Mouse (Mus musculus) left cerebral cortex, postnatal 25 days (tissue): ENCODE measurements around the gene Tbxa2r. TPM values are rescaled to one million over a fixed set of nuclear protein-coding genes. Genes with fewer than 3 reads are reported as not detected.
A peak's percentile ranks its signal among the peaks of the same experiment; 100 is the strongest.

Source experiments
- DNase-seq, 2 experiments: peaks; one replicate each; pipeline ENCODE4 v3.0.0; 2022; ENCODE audit warnings: low spot score in 2 of 2, mixed read lengths in 1 of 2
- intact Hi-C: fragments of 180-260 bp; cut with DNase I; formaldehyde crosslinking; loops from one replicate; pipeline ENCODE4 v1.15.1; 2025
- total RNA-seq, 2 experiments: library from RNA; stranded (reverse); gene quantifications; 2 replicates each; pipeline ENCODE4 v1.2.3; 2021

Tbxa2r gene
- total RNA-seq, 2 experiments from 2014 or later, result 1.2 to 1.4 TPM

DNA sequence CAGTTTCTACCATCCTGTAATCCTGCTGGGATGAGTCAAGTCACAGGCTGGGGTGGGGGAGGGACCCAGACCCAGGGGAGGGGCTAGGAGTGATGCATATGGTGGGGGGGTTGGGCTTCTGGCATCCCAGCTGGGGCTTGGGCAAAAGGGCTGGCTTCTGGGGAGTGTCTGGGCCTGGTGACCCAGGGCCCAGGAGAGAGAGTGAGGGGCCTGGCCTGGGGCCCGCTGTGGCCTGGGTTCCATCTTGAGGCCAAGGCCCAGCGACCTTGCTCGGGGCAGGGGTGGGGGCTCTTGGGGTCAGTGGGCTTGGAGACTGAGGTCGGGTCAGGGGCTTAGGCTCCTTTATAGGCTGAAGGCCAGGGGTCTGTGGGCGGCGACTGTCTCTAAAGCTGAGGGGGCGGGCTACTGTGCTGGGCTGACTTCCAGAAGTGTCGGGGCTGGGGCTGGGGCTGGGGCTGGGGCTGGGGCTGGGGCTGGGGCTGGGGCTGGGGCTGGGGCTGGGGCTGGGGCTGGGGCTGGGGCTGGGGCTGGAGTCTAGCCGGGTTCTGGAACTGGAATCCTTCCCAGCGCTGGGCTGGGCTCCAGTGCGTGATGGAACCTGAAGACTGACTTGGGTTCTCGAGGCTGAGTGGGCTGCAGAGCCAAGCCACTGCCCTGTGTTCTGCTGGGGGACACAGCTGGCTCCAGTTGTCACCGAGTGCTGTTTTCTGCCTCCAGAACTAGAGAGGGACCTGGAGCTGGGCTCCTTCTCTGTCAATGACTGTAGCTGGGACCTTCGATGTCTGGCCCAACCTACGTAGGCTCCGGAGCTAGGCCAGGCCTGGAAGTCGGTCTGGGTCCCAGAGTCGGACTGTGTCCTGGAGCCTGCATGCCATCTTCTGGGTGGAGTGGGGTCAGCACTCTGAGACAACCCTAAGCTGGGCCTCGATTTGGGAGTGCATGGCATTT lies 7.1 kb downstream of the Tbxa2r start:
- no peak for DNase-seq
- intact Hi-C loops, result no loop called here

DNA sequence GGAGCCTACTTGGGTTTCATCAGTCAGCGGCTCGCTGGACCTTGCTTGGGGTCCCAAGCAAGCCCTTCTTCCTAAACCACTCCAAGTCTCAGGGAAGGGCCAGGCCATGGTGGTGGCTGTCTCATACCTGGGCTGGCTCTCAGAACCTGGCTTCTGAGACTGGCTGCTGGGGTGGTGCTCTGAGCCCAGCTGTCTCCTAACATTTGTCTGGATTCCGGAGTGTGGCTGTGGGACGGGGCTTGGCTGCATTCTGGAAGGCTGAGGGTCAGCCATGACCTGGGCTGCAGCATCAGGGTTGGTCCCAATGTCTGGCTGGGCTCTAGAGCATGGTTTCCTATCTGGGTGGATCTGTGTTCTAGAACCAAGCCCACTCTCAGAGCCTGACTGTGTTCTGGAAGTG lies 8.0 kb downstream of the Tbxa2r start:
- DNase-seq, result no peak
- intact Hi-C loops, result no loop called here

DNA sequence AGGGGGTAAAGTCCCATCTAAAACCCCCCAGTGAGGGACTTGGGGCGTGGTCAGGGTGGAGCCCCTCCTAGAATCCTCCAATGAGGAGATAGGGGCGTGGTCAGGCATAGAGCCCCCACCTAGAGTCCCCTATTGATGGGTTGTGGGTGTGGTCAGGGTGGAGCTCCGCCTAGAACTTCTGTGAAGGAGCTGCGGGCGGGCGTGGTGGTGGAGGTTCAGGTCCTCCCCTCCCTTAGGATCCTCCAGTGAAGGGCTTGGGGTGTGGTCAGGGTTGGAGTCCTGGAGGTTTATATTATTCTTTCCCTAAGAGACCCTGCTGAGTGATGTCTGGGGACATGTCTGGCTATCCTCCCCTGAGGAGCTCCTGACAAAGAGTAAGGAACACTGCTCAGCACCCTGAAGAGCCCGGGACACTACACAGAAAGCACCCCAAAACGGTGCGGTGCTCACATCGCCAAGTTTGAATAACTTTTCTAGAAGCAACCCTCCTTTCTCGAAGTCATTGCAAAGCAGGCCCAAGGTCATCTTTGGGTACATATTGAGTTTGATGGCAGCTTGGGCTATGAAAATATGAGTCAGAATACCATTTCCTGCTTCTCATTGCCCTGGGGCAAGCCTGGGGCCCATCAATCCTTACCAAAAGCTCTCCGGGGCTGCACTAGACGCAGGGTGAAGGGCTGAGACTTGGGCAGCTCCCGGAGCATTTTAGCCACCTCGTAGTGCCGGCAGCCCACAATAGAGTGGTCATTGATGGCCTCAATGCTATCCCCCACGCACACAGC lies 12.2 kb downstream of the Tbxa2r start:
- intact Hi-C loops, result loop anchor here (5.0 kb wide), 1 partner anchor 53 kb away; no protein-coding TSS in a partner anchor
- no peak for DNase-seq

DNA sequence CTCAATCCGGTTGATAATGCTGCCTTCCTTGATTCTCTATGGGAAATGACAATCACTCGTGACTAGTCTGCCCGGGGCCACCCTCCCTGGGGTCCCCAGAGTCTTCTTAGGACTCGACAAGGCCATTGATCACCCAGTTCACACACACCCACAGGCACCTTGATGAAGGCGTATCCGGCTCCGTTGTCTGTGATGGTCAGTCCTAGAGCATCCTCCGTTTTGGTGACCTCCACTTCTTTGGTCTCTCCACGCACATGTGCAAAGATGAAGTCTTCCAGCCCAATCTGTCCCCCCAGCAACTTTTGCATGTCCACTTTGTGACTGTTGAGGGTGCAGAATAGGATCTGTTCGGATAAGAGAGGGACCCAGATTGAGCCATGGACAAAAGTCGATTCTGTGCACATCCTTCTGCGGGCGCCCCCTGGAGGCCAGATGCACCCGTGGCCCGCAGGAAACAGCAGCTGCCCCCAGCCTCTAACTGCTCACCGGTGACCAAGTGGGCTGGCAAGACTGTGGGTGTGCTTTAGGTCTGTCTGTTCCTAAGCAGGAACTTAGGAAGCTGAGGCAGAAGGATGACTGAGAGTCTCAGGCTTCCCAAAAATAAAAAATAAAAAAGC lies 12.9 kb downstream of the Tbxa2r start:
- intact Hi-C loops, result loop anchor here (5.0 kb wide), 1 partner anchor 54 kb away; no protein-coding TSS in a partner anchor
- peak in 1 of 2 experiments; percentile 35 for DNase-seq

DNA sequence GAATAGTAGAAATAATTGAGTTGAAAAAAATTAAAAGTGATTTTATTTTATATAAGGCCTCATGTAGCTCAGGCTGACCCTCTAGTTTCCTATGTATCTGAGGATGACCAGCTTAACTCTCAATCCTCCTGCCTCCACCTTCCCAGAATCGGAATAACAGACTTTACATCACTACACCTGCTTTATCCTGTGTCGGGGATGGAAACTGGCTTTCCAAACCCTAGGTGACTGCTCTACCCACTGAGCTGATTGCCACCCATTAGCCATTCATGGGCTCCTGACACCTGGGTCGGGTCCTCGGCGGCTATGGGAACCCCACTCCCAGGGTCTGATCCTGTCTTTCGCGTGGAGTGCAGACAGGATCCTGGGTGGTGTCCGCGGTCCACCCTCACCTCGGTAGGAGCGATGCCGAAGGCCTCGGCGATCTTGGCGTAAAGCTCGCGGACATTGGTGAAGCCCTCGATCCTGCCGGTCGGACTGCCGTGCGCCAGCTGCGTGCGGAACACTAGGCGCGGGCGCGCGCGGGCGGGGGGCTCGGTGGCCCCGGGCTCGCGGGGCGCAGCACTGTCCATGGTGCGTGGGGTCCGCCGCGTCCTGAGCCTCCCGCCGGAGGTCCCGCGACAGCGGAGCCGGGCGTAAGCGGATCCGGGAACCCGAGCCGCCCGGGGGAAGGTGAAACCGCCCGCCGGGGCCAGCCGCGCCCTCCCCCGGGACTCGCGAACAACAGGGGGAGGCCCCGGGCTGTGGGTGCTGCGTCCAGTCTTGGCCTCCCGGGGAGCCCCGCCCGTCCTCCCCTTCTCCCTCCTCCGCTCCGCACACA lies 14.4 kb downstream of the Tbxa2r start, which contains the start of gene Gipc3:
Gipc3 (minus strand) TSS at position 581 of the 820 bp plus-strand sequence.
- intact Hi-C loops, result loop anchor here (5.0 kb wide), 1 partner anchor 56 kb away; no protein-coding TSS in a partner anchor
- DNase-seq, result no peak

DNA sequence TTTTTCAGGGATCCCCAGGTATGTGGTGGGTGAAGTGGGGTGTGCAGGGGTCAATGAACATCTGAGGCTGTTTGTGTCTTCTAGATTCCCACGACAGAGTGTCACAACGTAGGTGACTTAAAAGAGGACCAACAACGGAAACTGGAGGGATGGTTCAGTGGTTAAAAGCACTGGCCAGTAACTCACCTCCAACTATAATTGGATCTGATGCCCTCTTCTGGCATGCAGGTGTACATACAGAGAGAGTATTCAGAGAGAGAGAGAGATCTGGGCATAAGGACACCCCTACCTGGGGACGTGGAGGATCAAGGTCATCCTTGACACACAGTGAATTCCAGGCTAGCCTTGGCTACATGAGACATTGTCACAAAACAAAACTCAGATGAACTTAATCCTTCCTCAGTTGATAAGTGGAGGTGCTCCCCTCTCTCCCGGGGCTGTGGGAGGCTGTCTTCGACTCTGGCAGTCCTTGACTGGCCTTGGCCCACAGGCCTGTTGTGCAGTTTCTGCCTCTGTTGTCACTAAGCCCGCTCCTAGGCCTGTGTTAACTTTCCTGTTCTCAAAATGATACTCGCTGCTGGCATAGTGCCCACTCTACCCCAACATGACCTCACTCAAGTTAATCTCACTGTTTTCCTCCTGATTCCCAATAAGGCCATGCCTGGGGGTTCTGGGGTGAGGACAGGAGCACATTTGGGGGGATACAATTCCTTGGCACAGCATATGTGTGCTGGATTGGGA lies 16.1 kb downstream of the Tbxa2r start:
- no peak for DNase-seq
- intact Hi-C loops, result loop anchor here (5.0 kb wide), 2 partner anchors 57 to 147 kb away; no protein-coding TSS in a partner anchor

DNA sequence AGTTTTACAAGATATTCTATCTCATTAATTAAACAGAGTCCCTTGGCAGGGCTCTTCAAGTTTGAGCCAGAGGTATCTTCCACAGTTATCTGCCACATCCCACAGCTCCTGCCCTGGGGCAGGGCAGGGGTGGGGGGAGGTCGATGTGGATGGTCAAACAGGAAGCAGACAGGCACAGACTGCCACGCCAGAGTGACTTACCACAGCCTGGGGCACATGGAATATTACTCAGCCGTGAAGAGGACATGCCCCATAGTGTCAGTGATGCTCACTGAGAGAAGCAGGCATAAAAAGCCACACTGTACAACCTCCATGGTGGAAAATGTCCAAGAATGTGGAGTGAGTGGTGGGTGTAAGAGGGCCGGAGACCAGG lies 16.6 kb downstream of the Tbxa2r start:
- intact Hi-C loops, result loop anchor here (5.0 kb wide), 1 partner anchor 148 kb away; no protein-coding TSS in a partner anchor

DNA sequence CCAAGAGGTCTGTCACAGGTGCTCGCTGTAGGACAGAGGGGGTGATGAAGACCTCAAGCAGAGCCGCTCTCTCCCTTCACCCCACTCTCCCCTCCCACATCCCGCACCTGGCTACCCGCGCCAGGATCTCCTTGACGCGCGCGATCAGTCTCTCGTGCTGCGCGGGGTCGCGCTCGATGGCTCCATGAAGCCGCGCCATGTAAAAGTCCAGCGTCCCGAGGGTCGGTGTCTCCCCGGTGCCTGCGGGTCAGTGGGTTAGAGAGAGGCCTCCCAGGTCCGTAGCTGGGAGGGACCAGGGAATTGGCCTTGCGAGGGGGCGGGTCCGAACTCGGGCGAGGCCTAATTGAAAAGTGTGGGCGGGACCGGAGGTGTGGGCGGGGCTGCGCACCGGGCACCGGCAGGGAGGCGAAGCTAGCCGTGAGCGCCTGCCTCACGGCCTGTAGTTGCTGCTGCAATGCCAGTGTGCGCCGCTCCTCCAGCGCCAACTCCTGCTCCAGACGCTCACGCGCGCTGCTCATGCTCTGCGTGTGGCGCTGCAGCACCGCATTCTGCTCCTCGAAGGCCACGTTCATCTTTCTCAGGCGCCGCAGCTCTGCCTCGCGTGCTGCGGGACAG lies 18.0 kb downstream of the Tbxa2r start:
- intact Hi-C loops, result loop anchor here (5.0 kb wide), 1 partner anchor 149 kb away; no protein-coding TSS in a partner anchor
- peak; percentile 59 to 74 for DNase-seq

More for the DNA sequence above, 16.6 kb downstream of the Tbxa2r start:
- no peak for DNase-seq

DNA sequence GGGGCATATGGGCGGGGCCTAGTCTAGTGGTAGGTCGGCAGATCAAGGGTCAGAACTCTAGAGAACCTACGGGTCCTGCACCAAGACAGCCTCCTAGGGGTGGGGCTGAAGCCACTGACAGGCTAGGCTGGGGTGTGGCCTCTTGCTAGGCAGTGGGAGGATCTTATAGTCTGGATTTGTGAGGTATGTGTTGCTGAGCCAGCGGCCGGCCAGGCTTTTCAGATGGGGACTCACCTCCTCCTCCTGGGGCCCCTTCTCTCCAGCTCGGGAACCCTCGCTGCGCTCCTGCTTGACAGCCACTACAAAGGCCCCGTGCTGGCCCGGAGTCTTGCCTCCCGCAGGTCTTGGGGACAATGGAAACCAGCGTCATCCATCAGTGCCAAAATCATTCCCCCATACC lies 20.6 kb downstream of the Tbxa2r start:
- intact Hi-C loops, result loop anchor here (5.0 kb wide), 1 partner anchor 152 kb away; no protein-coding TSS in a partner anchor
- DNase-seq, result no peak

DNA sequence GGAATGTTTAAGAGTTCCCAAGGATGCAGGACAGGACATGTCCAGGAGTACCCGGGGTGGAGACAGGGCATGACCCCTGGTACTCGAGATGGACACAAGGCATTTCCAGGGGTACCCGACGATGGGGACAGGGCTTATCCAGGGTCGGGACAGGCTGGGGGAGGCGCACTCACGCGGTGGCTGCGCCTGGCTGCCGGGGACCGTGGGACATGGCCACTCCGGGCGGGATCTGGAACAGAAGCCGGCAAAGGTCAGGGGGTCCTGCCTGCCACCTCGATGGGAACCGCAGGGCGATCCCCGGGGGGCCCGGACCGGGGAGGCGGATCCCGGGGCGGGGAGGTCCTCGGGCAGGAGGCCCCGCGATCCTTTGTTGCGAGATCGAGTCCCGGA lies 21.4 kb downstream of the Tbxa2r start:
- intact Hi-C loops, result loop anchor here (2.0 to 5.0 kb wide), 2 partner anchors 59 to 153 kb away; partner anchors contain the start of gene Tjp3
- DNase-seq, result no peak

DNA sequence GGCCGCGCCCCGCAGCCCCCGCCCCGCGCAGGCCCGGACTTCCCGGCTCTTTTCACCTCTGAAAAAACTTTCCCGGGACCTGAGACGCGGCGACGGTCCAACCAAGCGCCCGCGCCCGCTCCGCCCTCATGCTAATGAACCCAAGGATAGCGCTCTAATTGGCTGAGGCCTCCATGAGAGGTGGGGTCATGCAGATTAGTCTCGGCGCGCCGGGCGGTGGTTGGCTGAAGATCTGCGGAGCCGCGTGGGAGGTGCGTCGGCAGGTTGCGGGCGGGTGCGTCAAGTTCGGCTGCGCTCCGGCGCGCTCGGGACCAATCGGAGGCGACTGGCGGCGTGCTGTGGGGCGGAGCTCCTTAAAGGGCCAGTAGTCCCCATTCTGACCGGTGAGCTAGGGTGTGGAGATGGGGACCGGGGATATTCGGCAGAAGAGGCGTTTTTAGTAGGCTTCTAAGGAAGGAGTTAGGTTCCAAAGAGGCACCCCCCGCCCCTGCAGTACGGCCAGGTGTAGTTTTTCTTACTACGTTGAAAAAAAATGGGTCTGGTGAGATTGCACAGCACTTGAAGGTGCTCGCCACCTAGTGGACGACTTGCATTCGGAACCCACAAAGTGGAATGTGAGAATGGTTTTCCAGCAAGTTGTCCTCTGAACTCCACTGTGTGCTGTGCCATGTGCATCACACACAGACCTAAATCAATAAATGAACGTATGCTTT lies 22.0 kb downstream of the Tbxa2r start, which contains the start of gene Hmg20b:
Hmg20b (minus strand) TSS at position 130 of the 713 bp plus-strand sequence.
- intact Hi-C loops, result loop anchor here (2.0 kb wide), 1 partner anchor 60 kb away; the partner anchor contains the start of gene Tjp3
- DNase-seq, result peak; percentile 100

DNA sequence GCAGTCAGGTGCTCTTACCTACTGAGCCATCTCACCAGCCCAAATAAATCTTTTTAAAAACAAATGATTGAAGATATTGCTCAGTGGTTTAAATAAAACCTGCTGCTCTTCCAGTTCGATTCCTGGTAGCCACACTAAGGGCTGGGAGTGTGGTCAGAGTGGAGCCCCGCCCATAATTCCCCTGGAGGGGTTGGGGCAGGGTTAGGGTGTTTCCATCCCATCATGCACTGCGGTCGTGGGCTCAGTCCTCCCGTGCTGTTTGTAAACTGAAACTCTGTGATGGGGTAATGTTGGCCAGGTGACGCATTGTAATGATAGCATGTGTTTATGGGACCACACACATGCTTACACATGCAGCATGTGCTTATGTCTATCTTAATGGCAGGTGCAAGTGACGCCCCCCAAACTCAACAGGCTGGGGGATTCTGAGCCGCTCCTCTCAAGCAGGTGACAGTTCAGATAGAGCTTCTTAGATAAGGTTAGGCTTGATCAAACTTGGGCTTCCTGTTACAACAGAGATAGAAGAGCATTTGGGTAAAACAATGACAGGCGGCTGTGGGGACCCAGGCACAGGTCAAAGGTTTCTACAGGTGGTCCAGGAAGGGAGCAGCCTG lies 23.3 kb downstream of the Tbxa2r start:
- intact Hi-C loops, result loop anchor here (2.0 kb wide), 1 partner anchor 61 kb away; the partner anchor contains the start of gene Tjp3
- no peak for DNase-seq

DNA sequence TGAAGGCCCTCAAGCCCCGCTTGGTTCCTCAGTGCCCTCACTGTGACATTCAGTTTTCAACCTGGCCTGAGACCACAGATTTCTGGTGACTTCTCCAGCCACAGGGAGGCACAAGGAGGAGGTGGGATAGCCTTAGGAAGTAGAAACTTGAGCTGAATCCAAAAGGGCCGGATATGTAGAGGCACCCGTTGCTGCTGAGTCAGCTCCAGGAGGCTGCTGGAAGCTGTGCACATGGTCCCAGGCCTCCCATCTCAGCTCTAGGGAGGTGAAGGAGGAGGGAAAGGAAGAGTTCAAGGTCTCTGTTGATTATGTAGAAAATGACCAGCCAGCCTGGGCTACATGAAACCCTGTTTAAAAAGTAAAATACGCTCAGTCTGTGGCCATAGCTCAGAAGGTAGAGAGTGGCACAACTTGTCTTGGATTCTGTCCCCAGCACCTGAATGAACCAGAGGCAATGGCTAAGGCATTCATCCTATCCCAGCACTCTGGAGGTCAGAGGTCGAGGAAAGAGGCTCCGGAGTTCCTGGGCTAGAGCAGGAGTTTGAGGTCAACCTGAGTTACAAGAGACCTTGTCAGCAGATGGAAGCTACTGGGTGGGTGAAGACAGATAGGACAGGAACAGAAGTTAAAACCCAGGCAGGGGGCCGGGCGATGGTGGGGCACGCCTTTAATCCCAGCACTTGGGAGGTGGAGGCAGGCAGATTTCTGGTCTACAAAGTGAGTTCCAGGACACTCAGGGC lies 26.4 kb downstream of the Tbxa2r start:
- intact Hi-C loops, result no loop called here
- no peak for DNase-seq

DNA sequence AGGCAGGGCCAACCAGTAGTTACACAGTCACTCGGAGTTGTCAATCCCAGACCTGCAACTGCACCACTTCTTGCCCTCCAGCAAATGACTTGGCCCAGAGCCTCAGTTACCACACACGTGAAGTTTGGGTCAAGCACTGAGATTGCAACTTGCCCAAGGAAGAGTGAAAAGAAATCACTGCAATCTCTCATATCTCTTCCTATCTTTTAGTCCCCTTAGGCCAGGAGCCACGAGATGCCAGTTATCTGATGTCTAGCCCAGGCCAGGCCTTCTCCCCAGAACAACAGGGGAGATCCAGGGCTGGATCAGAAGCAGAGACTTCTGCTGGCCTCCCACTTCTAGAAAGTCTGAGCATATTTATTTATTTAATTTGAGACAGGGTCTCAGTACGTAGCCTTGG lies 27.0 kb downstream of the Tbxa2r start:
- intact Hi-C loops, result no loop called here
- no peak for DNase-seq

DNA sequence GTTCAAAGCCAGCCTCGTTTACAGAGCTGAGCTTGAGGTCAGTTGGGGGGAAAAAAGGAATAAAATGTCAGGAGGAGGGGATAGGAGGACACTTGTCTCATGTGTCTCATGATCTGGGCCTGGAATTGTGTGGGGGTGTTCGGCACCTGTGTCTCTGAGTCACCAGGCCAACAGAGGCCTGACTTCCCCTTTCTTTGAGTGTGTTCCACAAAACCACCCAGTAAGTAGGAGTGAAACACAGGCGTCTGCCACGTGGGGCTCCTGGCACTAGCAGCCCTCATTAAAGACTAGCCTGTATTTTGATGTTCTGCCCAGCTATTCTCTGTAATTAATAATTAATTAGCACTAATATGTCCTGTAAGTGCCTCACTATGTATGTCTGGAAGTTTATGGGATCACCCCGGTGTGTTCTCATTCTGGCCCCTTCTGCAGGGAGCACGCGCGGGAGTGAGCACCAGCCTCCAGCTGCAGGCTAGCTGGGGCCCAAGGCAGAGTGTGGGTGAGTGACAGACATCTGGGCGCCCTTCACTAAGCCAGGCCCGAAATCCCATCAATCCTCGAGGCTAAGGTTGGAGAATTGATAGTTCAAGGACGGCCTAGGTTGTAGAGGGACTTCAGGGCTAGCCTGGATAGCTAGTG lies 27.9 kb downstream of the Tbxa2r start:
- DNase-seq, result peak in 1 of 2 experiments; percentile 28

More for the DNA sequence above, 27.9 kb downstream of the Tbxa2r start:
- intact Hi-C loops, result no loop called here
